Mouse (Mus musculus) kidney, embryonic 14.5 days (tissue): Measurements from ENCODE around the gene Gm32742. TPM values are rescaled to one million over a fixed set of nuclear protein-coding genes. Genes with fewer than 3 reads are reported as not detected.

Experiments
- ATAC-seq: fragments of 200-750 bp; cut with Nextera tagmentation; 2 replicates; pipeline ENCODE4 v1.8.0; 2017; ENCODE audit warnings: moderate number of reproducible peaks, mild to moderate bottlenecking, moderate TSS enrichment, moderate library complexity; ENCODE audit not compliant: low FRiP score, low TSS enrichment
- H3K27ac ChIP-seq: fragments of 300-500 bp; sonication (generic); 2 replicates; pipeline ENCODE4 v1.5.1; 2014; ENCODE audit warnings: low read depth, mild to moderate bottlenecking, low read length, moderate library complexity, mixed read lengths
- H3K27me3 ChIP-seq: fragments of 300-500 bp; sonication (generic); 2 replicates; pipeline ENCODE4 v1.6.1; 2014; ENCODE audit warnings: mild to moderate bottlenecking, low read length; ENCODE audit not compliant: control insufficient read depth, insufficient read depth
- H3K36me3 ChIP-seq: fragments of 300-500 bp; sonication (generic); 2 replicates; pipeline ENCODE4 v1.6.1; 2014; ENCODE audit warnings: low read length, mixed read lengths; ENCODE audit not compliant: control insufficient read depth, insufficient read depth
- H3K4me1 ChIP-seq: fragments of 300-500 bp; sonication (generic); 2 replicates; pipeline ENCODE4 v1.6.1; 2014; ENCODE audit warnings: low read length, mixed read lengths; ENCODE audit not compliant: control insufficient read depth, insufficient read depth
- H3K4me2 ChIP-seq: fragments of 300-500 bp; sonication (generic); replicated peaks from 2 replicates; pipeline ENCODE4 v1.6.1; 2014; ENCODE audit warnings: low read depth, mild to moderate bottlenecking, low read length
- H3K4me3 ChIP-seq: fragments of 300-500 bp; sonication (generic); 2 replicates; pipeline ENCODE4 v1.5.1; 2014; ENCODE audit warnings: mild to moderate bottlenecking, low read length
- H3K9ac ChIP-seq: fragments of 300-500 bp; sonication (generic); 2 replicates; pipeline ENCODE4 v1.6.1; 2014; ENCODE audit warnings: low read depth, mild to moderate bottlenecking, low read length, moderate library complexity
- H3K9me3 ChIP-seq: fragments of 300-500 bp; sonication (generic); 2 replicates; pipeline ENCODE4 v1.6.1; 2016; ENCODE audit warnings: low read length; ENCODE audit not compliant: control insufficient read depth
- WGBS: fragments of 180-500 bp; shearing (Covaris S2); extraction: QIAGEN DNeasy Blood & Tissue Kit; methylation state at CpG from one replicate; pipeline ENCODE4 v1.1.7; 2014; 5-methylcytosine and 5-hydroxymethylcytosine counted together
- polyA plus RNA-seq: library from polyadenylated mRNA; unstranded; fragments of >200 nt; fragmentation: Nextera tagmentation; extraction: Ambion mirVana; gene quantifications from 2 replicates; pipeline ENCODE4 v1.2.1, GENCODE M21; 2014

Gm32742 gene
- polyA plus RNA-seq, 1 experiment from 2014 or later, result not detected

DNA sequence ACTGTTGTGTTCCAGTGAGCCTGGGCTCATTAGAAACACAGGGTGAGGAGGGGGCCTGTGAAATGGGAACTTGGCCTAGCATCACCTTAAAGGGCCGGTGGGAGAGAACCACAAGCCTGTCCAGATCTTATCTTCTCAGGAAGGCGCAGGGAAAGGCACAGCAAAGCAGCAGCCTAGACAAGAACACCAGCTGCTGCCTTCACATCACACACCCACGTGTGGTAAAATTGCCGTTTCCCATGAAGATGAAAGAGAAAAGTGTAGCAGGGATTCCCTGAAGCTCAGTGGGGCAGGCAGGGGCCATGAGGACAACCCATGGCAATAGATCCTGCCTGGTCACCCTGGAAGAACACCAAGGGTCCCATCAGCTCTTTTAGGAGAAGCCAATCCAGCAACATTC lies 20.1 kb upstream of the Gm32742 start:
- Histone ChIP-seq H3K9me3 (no peaks in the 10 kb centered on the region), H3K4me3 (no peak overlapping the region), H3K36me3 (no peaks in the 10 kb centered on the region), H3K27me3 (no peaks in the 10 kb centered on the region), H3K27ac (no peak overlapping the region), H3K9ac (no peak overlapping the region), H3K4me2 (no peak overlapping the region), H3K4me1 (no peaks in the 10 kb centered on the region)
- no peak for ATAC-seq
- 45% methylated on average over 4 of the region's 4 CpGs for WGBS

DNA sequence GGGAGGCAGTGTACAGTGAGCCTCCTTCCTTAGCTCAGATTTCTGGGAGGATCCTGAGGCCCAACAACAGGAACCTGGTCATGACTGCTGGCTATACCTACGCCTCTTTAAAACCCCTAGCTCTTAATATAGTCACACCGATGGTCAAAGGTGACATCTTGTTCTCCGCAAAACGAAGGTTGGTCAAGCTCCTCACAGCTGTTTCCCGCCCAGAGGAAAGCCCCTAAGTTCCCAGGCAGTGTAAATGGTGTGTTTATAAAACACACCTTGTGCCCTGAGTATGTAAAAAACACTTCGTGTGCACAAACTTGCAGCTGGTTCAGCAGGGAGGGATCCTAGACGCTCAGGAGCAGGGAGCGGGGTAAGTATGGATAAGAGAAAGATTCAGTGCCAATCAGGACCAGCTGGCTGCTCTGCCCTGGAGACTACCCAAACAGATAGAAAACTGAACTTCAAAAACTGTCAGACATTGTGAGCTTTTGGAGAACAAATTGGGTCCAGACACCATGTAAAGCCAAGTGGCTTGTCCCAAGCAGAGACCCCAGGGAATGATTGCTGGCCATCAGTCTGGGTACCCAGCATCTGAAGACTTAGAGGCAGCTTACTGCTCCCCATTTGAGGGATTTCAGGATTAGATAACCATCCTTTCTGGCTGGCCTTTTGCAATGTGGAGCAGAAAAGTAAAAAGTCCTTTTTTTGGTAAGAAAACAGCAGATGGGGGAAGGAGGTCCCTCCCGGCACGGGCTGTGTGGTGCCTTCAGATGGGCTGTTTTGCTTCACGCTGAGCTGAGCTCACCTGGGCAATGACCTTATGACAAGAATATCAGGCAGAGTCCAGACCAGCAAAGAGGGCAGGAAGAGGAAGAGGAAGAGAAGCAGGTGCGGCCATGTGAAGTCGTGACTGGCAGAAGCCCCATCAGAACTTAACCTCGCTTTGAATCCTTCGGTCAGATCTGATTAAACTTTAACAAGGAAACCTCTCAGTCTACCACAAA lies 17.7 kb upstream of the Gm32742 start:
- 76% methylated on average over 15 of the region's 15 CpGs for WGBS
- Histone ChIP-seq H3K4me1 (no peaks in the 10 kb centered on the region), H3K27me3 (no peaks in the 10 kb centered on the region), H3K36me3 (no peaks in the 10 kb centered on the region), H3K4me3 (no peak overlapping the region), H3K9ac (no peak overlapping the region), H3K4me2 (no peak overlapping the region), H3K27ac (no peak overlapping the region), H3K9me3 (no peaks in the 10 kb centered on the region)
- no peak for ATAC-seq

DNA sequence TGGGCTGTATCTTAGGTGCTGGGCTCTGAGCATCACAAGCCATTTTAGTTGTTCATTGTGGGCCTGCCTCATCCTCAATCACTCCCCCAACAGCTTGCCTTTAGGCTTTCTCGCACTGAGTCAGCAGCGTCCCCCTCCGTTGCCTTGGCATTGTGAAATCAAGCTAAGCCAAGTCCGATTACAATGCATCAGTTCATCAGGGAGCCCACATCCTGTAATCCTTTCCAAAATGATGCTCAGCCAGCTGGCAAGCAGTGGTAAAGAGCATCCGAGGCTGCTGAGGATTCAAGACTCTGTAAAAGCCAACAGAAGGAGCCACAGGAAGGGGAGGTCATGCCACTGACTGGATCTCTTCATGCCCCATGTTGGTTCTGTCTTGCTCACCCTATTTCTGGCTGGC lies 15.3 kb upstream of the Gm32742 start:
- Histone ChIP-seq H3K9me3 (no peaks in the 10 kb centered on the region), H3K4me2 (no peak overlapping the region), H3K9ac (no peak overlapping the region), H3K27ac (no peak overlapping the region), H3K27me3 (no peaks in the 10 kb centered on the region), H3K4me3 (no peak overlapping the region), H3K4me1 (no peaks in the 10 kb centered on the region), H3K36me3 (no peaks in the 10 kb centered on the region)
- 84% methylated on average over 5 of the region's 5 CpGs for WGBS
- ATAC-seq, result no peak

- H3K4me2 ChIP-seq, result no peak overlapping the region
- no peaks in the 10 kb centered on the region for H3K9me3 ChIP-seq
- no peak overlapping the region for H3K9ac ChIP-seq
- H3K27ac ChIP-seq, result no peak overlapping the region
- no peaks in the 10 kb centered on the region for H3K36me3 ChIP-seq
- no peaks in the 10 kb centered on the region for H3K27me3 ChIP-seq
- ATAC-seq, result no peak
- no peaks in the 10 kb centered on the region for H3K4me1 ChIP-seq
- no peak overlapping the region for H3K4me3 ChIP-seq
- 100% methylated on average over 1 of the region's 1 CpGs for WGBS
Measured at GRCm38 (mm10) chr9:51178297-51178696, 13.0 kb upstream of the Gm32742 start.

- H3K27ac ChIP-seq, result no peak overlapping the region
- no peaks in the 10 kb centered on the region for H3K4me1 ChIP-seq
- H3K9ac ChIP-seq, result no peak overlapping the region
- no peak overlapping the region for H3K4me3 ChIP-seq
- no peaks in the 10 kb centered on the region for H3K27me3 ChIP-seq
- H3K9me3 ChIP-seq, result no peaks in the 10 kb centered on the region
- no peak overlapping the region for H3K4me2 ChIP-seq
- 95% methylated on average over 1 of the region's 1 CpGs for WGBS
- no peak for ATAC-seq
- H3K36me3 ChIP-seq, result no peaks in the 10 kb centered on the region
Measured at GRCm38 (mm10) chr9:51175722-51176121, 10.4 kb upstream of the Gm32742 start.

GRCm38 (mm10) chr9:51174890-51175464 lies 9.7 kb upstream of the Gm32742 start:
- Histone ChIP-seq H3K4me3 (no peak overlapping the region), H3K4me2 (no peak overlapping the region), H3K9ac (no peak overlapping the region), H3K27ac (no peak overlapping the region), H3K27me3 (no peaks in the 10 kb centered on the region), H3K9me3 (no peaks in the 10 kb centered on the region), H3K36me3 (no peaks in the 10 kb centered on the region), H3K4me1 (no peaks in the 10 kb centered on the region)
- WGBS, result 28% methylated on average over 8 of the region's 8 CpGs
- ATAC-seq, result no peak

GRCm38 (mm10) chr9:51170298-51170697 lies 5.0 kb upstream of the Gm32742 start:
- Histone ChIP-seq H3K4me1 (no peaks in the 10 kb centered on the region), H3K4me3 (no peak overlapping the region), H3K27ac (no peak overlapping the region), H3K4me2 (no peak overlapping the region), H3K27me3 (no peaks in the 10 kb centered on the region), H3K36me3 (no peaks in the 10 kb centered on the region), H3K9ac (no peak overlapping the region), H3K9me3 (no peaks in the 10 kb centered on the region)
- no peak for ATAC-seq
- 67% methylated on average over 6 of the region's 6 CpGs for WGBS

DNA sequence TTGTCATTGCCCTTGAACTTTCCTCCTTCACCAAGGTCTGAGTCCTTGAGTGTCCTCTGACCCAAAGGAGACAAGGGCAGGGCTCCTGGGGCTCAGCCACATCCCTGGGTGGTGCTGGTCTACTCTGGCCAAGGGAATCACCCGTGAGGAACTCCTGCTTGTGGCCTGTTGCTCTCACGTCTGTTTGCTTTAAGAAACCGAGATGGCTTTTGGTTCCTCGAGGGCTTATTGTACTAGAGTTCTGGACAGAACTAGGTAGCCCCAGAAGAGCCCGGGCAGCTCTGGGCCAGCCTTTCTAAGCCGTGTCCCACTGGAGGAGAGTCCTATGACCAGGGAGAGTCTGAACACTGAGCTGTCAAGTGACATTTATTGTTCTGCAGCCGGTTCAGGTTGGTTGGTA lies 3.8 kb upstream of the Gm32742 start:
- Histone ChIP-seq H3K9me3 (no peaks in the 10 kb centered on the region), H3K27ac (no peak overlapping the region), H3K9ac (no peak overlapping the region), H3K36me3 (no peaks in the 10 kb centered on the region), H3K4me3 (no peak overlapping the region), H3K4me1 (no peaks in the 10 kb centered on the region), H3K4me2 (no peak overlapping the region), H3K27me3 (no peaks in the 10 kb centered on the region)
- no peak for ATAC-seq
- 83% methylated on average over 7 of the region's 7 CpGs for WGBS

DNA sequence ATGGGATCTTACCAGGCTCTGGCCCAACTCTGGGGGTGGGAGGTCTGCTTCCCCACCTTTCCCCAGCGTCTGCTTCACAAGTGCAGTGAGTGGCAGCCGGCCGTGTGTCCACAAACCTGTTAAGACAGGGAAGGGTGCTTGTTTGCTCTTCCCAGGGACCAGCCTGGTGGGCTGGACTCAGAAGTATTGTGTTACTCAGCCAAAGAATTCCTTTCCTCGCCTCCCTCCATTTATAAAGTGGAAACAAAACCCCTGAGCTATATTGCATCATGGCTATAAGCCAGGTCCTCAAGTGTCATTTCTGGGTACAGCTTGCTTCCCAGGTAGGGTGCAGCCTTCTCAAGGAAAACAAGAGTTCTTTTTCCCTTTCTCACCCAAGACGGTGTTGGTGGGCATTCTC lies 3.4 kb upstream of the Gm32742 start:
- Histone ChIP-seq H3K27me3 (no peaks in the 10 kb centered on the region), H3K9ac (no peak overlapping the region), H3K4me2 (no peak overlapping the region), H3K27ac (no peak overlapping the region), H3K4me3 (no peak overlapping the region), H3K36me3 (no peaks in the 10 kb centered on the region), H3K9me3 (no peaks in the 10 kb centered on the region), H3K4me1 (no peaks in the 10 kb centered on the region)
- WGBS, result 49% methylated on average over 5 of the region's 5 CpGs
- ATAC-seq, result no peak
